In the genomic region with DNA sequence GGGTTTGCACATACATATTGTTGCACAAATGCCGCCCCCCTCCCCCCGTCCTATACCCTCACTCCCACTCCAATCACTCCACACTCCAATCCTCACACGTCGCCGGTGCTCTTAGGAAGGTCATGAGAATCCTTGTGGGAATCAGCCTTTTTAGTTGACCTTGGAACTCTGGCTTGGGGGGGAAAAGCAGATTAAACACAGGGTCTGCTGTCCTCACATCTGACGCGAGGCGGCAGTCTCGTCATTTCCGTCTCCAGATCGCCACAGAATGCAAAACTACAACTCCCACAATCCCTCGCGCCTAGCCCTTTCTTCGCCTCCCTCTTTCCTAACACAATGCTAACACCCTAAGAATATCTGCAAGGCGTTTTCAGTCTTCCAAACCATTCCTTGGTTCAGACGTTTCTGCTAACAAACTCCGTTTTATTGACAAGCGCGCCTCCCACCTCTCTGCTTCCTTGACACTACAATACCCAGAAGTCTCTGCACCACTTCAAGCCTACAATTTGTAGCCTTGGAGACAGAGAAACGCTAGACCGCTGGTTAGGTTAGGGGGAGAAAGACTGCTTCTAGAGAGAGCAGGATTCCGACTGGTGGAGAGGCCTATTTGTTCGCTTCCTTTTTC, we compare ENCODE assay signal across 8 mouse cellular contexts. TPM values are rescaled to one million over a fixed set of nuclear protein-coding genes. Genes with fewer than 3 reads are reported as not detected.
DNase-seq lines count a peak whose midpoint lies in the region; ATAC-seq and TF ChIP-seq lines count a peak whose summit lies in the region.

No protein-coding gene starts in this region.

- 0 out of 2 replicates have a peak, but pooled peaks have one; percentile 41 for ATAC-seq in embryonic facial prominence, embryonic 12.5 days (ENCODE audit: insufficient number of reproducible peaks, insufficient read depth, low FRiP score, low TSS enrichment)
- peak; percentile 66 for ATAC-seq in limb, embryonic 13.5 days (ENCODE audit: low FRiP score, low read depth)
- peak; percentile 73 for ATAC-seq in midbrain, embryonic 16.5 days

- H3K36me3 ChIP-seq in embryonic facial prominence, embryonic 12.5 days = no peaks in the 10 kb centered on the region
- H3K36me3 ChIP-seq in heart, adult 2 months (ENCODE audit: control insufficient read depth, insufficient read depth, low read length) = no peaks in the 10 kb centered on the region
- no peaks in the 10 kb centered on the region for H3K36me3 ChIP-seq in limb, embryonic 13.5 days
- H3K36me3 ChIP-seq in midbrain, embryonic 16.5 days (ENCODE audit: control insufficient read depth, insufficient read depth, low read length) = no peaks in the 10 kb centered on the region

- 1% methylated on average over 23 of the region's 23 CpGs for WGBS in embryonic facial prominence, embryonic 12.5 days
- under 1% methylated on average over 23 of the region's 23 CpGs for WGBS in heart, adult 2 months
- under 1% methylated on average over 23 of the region's 23 CpGs for WGBS in limb, embryonic 13.5 days
- 1% methylated on average over 23 of the region's 23 CpGs for WGBS in midbrain, embryonic 16.5 days

- peak overlapping the region; percentile 50 for H3K9ac ChIP-seq in embryonic facial prominence, embryonic 12.5 days
- peak overlapping the region; percentile 81 for H3K9ac ChIP-seq in heart, adult 2 months (ENCODE audit: low read depth, low read length)
- H3K9ac ChIP-seq in limb, embryonic 13.5 days = peak overlapping the region; percentile 62
- peak overlapping the region; percentile 64 for H3K9ac ChIP-seq in midbrain, embryonic 16.5 days (ENCODE audit: low read depth, low read length)

- intact Hi-C loops in heart, adult 2 months (cut with DNase I) = loop anchor here (2.0 to 10.0 kb wide), 3 partner anchors 47 to 1011 kb away; a partner anchor contains a TSS

- 0 out of 2 replicates have a peak, but pooled peaks have one; percentile 39 for TF ChIP-seq EP300 in heart, adult 2 months (IDR thresholded peaks at IDR 0.05; ENCODE audit: insufficient read depth, low read depth, low read length)

- peak; percentile 65 for TF ChIP-seq CTCF in heart, adult 2 months (IDR thresholded peaks at IDR 0.05)

- peaks cover 4% of the 10 kb centered on the region for H3K4me1 ChIP-seq in embryonic facial prominence, embryonic 12.5 days
- H3K4me1 ChIP-seq in heart, adult 2 months (ENCODE audit: control insufficient read depth, insufficient read depth, low read length) = peaks cover 6% of the 10 kb centered on the region
- peaks cover 17% of the 10 kb centered on the region for H3K4me1 ChIP-seq in limb, embryonic 13.5 days
- H3K4me1 ChIP-seq in midbrain, embryonic 16.5 days (ENCODE audit: control insufficient read depth, insufficient read depth, low read length) = peaks cover 17% of the 10 kb centered on the region

- no peaks in the 10 kb centered on the region for H3K9me3 ChIP-seq in embryonic facial prominence, embryonic 12.5 days
- no peaks in the 10 kb centered on the region for H3K9me3 ChIP-seq in limb, embryonic 13.5 days
- H3K9me3 ChIP-seq in midbrain, embryonic 16.5 days (replicated peaks; ENCODE audit: control insufficient read depth, low read length, poor library complexity, severe bottlenecking) = no peaks in the 10 kb centered on the region

- peak overlapping the region; percentile 73 for H3K27ac ChIP-seq in embryonic facial prominence, embryonic 12.5 days
- peak overlapping the region; percentile 83 for H3K27ac ChIP-seq in heart, adult 2 months
- H3K27ac ChIP-seq in limb, embryonic 13.5 days = peak overlapping the region; percentile 85
- peak overlapping the region; percentile 92 for H3K27ac ChIP-seq in midbrain, embryonic 16.5 days (ENCODE audit: low read length)

- peak overlapping the region; percentile 50 for H3K4me3 ChIP-seq in embryonic facial prominence, embryonic 12.5 days
- H3K4me3 ChIP-seq in heart, adult 2 months = peak overlapping the region; percentile 61
- H3K4me3 ChIP-seq in limb, embryonic 13.5 days = peak overlapping the region; percentile 52
- H3K4me3 ChIP-seq in midbrain, embryonic 16.5 days (ENCODE audit: low read depth, low read length) = peak overlapping the region; percentile 48

- peak; percentile 65 for DNase-seq in 3134 (ENCODE audit: extremely low read depth, insufficient read length, low spot score)
- DNase-seq in adrenal gland, postnatal 25 days = peak; percentile 69
- peak; percentile 81 to 84 for DNase-seq in heart, adult 2 months
- peak; percentile 72 to 82 for DNase-seq in kidney, adult 8-10 months
- DNase-seq in spleen, postnatal 10 days (ENCODE audit: low spot score in 2 of 2) = peak; percentile 62 to 85

- peak; percentile 72 for TF ChIP-seq POLR2A in heart, adult 2 months (IDR thresholded peaks at IDR 0.05; ENCODE audit: insufficient read depth, low read depth, low read length)

- no peaks in the 10 kb centered on the region for H3K27me3 ChIP-seq in embryonic facial prominence, embryonic 12.5 days
- H3K27me3 ChIP-seq in heart, adult 2 months (ENCODE audit: control insufficient read depth, insufficient read depth, low read length) = no peaks in the 10 kb centered on the region
- no peaks in the 10 kb centered on the region for H3K27me3 ChIP-seq in limb, embryonic 13.5 days
- no peaks in the 10 kb centered on the region for H3K27me3 ChIP-seq in midbrain, embryonic 16.5 days (ENCODE audit: control insufficient read depth, insufficient read depth, low read depth, low read length)

- no peaks in the 10 kb centered on the region for H3K79me2 ChIP-seq in heart, adult 2 months (replicated peaks; ENCODE audit: control insufficient read depth, insufficient read depth, low read length)

- peak overlapping the region; percentile 53 for H3K4me2 ChIP-seq in embryonic facial prominence, embryonic 12.5 days (replicated peaks)
- peak overlapping the region; percentile 66 for H3K4me2 ChIP-seq in limb, embryonic 13.5 days (replicated peaks)
- peak overlapping the region; percentile 60 for H3K4me2 ChIP-seq in midbrain, embryonic 16.5 days (ENCODE audit: low read length)

RNA-seq across cellular contexts. Expression of a gene that starts 2.8 kb away (rescaled TPM):
- 6.7 and 9.7 TPM in 2 replicates for total RNA-seq in adrenal gland, postnatal 25 days (2021)
- polyA plus RNA-seq in embryonic facial prominence, embryonic 12.5 days (2016; fragmentation: Nextera tagmentation; extraction: Ambion mirVana) = 6.4 and 8.4 TPM in 2 replicates
- total RNA-seq in heart, adult 2 months (2021) = 1 to 10 TPM; 3.6 to 4.6 TPM
- 0.96 and 2.3 TPM in 2 replicates for polyA plus RNA-seq in heart, adult 2 months (2012; rRNA removed)
- 10.0 and 11.9 TPM in 2 replicates for polyA plus RNA-seq in limb, embryonic 13.5 days (2015; fragmentation: Nextera tagmentation; extraction: Ambion mirVana)
- polyA plus RNA-seq in midbrain, embryonic 16.5 days (2015; fragmentation: Nextera tagmentation; extraction: Ambion mirVana) = 14.9 and 17.7 TPM in 2 replicates

RNA-seq across cellular contexts. Expression of a gene that starts 31.1 kb away (rescaled TPM):
- total RNA-seq in adrenal gland, postnatal 25 days (2021) = not detected in 2 replicates
- not detected in 2 replicates for polyA plus RNA-seq in embryonic facial prominence, embryonic 12.5 days (2016; fragmentation: Nextera tagmentation; extraction: Ambion mirVana)
- total RNA-seq in heart, adult 2 months (2021) = not detected
- polyA plus RNA-seq in heart, adult 2 months (2012; rRNA removed) = not detected in 2 replicates
- not detected in 2 replicates for polyA plus RNA-seq in limb, embryonic 13.5 days (2015; fragmentation: Nextera tagmentation; extraction: Ambion mirVana)
- polyA plus RNA-seq in midbrain, embryonic 16.5 days (2015; fragmentation: Nextera tagmentation; extraction: Ambion mirVana) = not detected in 2 replicates

RNA-seq across cellular contexts. Expression of a gene that starts 47.5 kb away (rescaled TPM):
- total RNA-seq in adrenal gland, postnatal 25 days (2021) = 2.9 and 3.9 TPM in 2 replicates
- polyA plus RNA-seq in embryonic facial prominence, embryonic 12.5 days (2016; fragmentation: Nextera tagmentation; extraction: Ambion mirVana) = 8.6 and 9.4 TPM in 2 replicates
- 1 to 10 TPM; 1.4 to 3.2 TPM for total RNA-seq in heart, adult 2 months (2021)
- 1.2 and 1.7 TPM in 2 replicates for polyA plus RNA-seq in heart, adult 2 months (2012; rRNA removed)
- 9.3 and 9.6 TPM in 2 replicates for polyA plus RNA-seq in limb, embryonic 13.5 days (2015; fragmentation: Nextera tagmentation; extraction: Ambion mirVana)
- polyA plus RNA-seq in midbrain, embryonic 16.5 days (2015; fragmentation: Nextera tagmentation; extraction: Ambion mirVana) = 16.9 and 17.4 TPM in 2 replicates

RNA-seq across cellular contexts. Expression of a gene that starts 60.0 kb away (rescaled TPM):
- total RNA-seq in adrenal gland, postnatal 25 days (2021) = 0.62 and 0.94 TPM in 2 replicates
- polyA plus RNA-seq in embryonic facial prominence, embryonic 12.5 days (2016; fragmentation: Nextera tagmentation; extraction: Ambion mirVana) = 3.1 and 3.2 TPM in 2 replicates
- total RNA-seq in heart, adult 2 months (2021) = under 1 TPM; 0.20 to 0.52 TPM
- 0.08 and 0.12 TPM in 2 replicates for polyA plus RNA-seq in heart, adult 2 months (2012; rRNA removed)
- polyA plus RNA-seq in limb, embryonic 13.5 days (2015; fragmentation: Nextera tagmentation; extraction: Ambion mirVana) = 3.2 and 3.3 TPM in 2 replicates
- polyA plus RNA-seq in midbrain, embryonic 16.5 days (2015; fragmentation: Nextera tagmentation; extraction: Ambion mirVana) = 8.6 TPM in 2 replicates

Comparison
In these comparisons a context has a peak if more than half of its experiments do, and no peak if none do; other contexts are left out.
1. Peak in every context shown above with its lines: DNase-seq, ATAC-seq, H3K4me3 ChIP-seq and H3K27ac ChIP-seq.